ENCODE assay signal across 14 mouse cellular contexts in genomic region chr3:121874576-121874975, GRCm38 (mm10). TPM values are rescaled to one million over a fixed set of nuclear protein-coding genes. Genes with fewer than 3 reads are reported as not detected.
DNase-seq lines count a peak whose midpoint lies in the region; ATAC-seq and TF ChIP-seq lines count a peak whose summit lies in the region.
"Had no signal": no experiment of that assay in that cellular context is flagged by ENCODE, and none has a peak within 500 bp of the region (broad histone marks: within the 10 kb centered on the region; RNA-seq: fewer than 3 reads in every experiment).

No protein-coding gene starts in this region.

- intact Hi-C loops in heart, postnatal 14 days (cut with DNase I): loop anchor here (10.0 kb wide), 1 partner anchor 340 kb away; the partner anchor contains the start of gene Slc44a3

- no peak for TF ChIP-seq POLR2A in limb, embryonic 14.5 days (IDR thresholded peaks at IDR 0.05; ENCODE audit: borderline replicate concordance, extremely low read depth, insufficient read depth, insufficient read length)

- no peaks in the 10 kb centered on the region; the same call in 1 of the 2 replicates for H3K4me1 ChIP-seq in limb, embryonic 14.5 days (ENCODE audit: control insufficient read depth, insufficient read depth, low read length)
- no peaks in the 10 kb centered on the region for H3K4me1 ChIP-seq in limb, embryonic 10.5 days

- H3K4me3 ChIP-seq in limb, embryonic 14.5 days (replicated peaks; ENCODE audit: low read length): no peak overlapping the region
- no peak overlapping the region for H3K4me3 ChIP-seq in limb, embryonic 10.5 days
- H3K4me3 ChIP-seq: embryonic facial prominence, embryonic 13.5 days; midbrain, embryonic 10.5 days had no signal

- H3K27ac ChIP-seq in limb, embryonic 14.5 days (replicated peaks; ENCODE audit: low read depth, low read length): no peak overlapping the region
- no peak overlapping the region for H3K27ac ChIP-seq in limb, embryonic 10.5 days
- H3K27ac ChIP-seq: embryonic facial prominence, embryonic 13.5 days; midbrain, embryonic 10.5 days had no signal

- 94% methylated on average over 1 of the region's 1 CpGs for WGBS in limb, embryonic 14.5 days
- WGBS in limb, embryonic 10.5 days: 85% methylated on average over 1 of the region's 1 CpGs
- WGBS in large intestine, adult 2 months: 37% methylated on average over 1 of the region's 1 CpGs

- no peaks in the 10 kb centered on the region for H3K36me3 ChIP-seq in limb, embryonic 14.5 days (ENCODE audit: control insufficient read depth, insufficient read depth, low read length)
- no peaks in the 10 kb centered on the region for H3K36me3 ChIP-seq in limb, embryonic 10.5 days
- H3K36me3 ChIP-seq: embryonic facial prominence, embryonic 13.5 days; midbrain, embryonic 10.5 days had no signal

- no peaks in the 10 kb centered on the region for H3K27me3 ChIP-seq in limb, embryonic 14.5 days (ENCODE audit: control insufficient read depth, insufficient read depth, low read length)
- H3K27me3 ChIP-seq in limb, embryonic 10.5 days (ENCODE audit: low read depth, poor library complexity, severe bottlenecking): no peaks in the 10 kb centered on the region
- H3K27me3 ChIP-seq: embryonic facial prominence, embryonic 13.5 days had no signal

- H3K9ac ChIP-seq in limb, embryonic 14.5 days (ENCODE audit: low read depth, low read length, severe bottlenecking): no peak overlapping the region
- H3K9ac ChIP-seq: embryonic facial prominence, embryonic 13.5 days had no signal

- H3K9me3 ChIP-seq in limb, embryonic 14.5 days (ENCODE audit: control insufficient read depth, low read length): no peaks in the 10 kb centered on the region
- no peaks in the 10 kb centered on the region for H3K9me3 ChIP-seq in limb, embryonic 10.5 days (replicated peaks)
- H3K9me3 ChIP-seq: embryonic facial prominence, embryonic 13.5 days; midbrain, embryonic 10.5 days had no signal

- ATAC-seq in limb, embryonic 14.5 days (ENCODE audit: low FRiP score, low read depth): no peak
- ATAC-seq: forebrain, embryonic 16.5 days had no signal

- peak; percentile 48 for DNase-seq in limb, embryonic 14.5 days (ENCODE audit: low spot score)
- no peak for DNase-seq in limb, embryonic 10.5 days (ENCODE audit: low spot score)
- peak; percentile 83 for DNase-seq in Muller cell, postnatal 12 days (ENCODE audit: inconsistent ontology term)
- peak; percentile 64 to 70 for DNase-seq in adrenal gland, postnatal 36 days
- DNase-seq in large intestine, adult 2 months (ENCODE audit: low read depth, low spot score): peak; percentile 82
- DNase-seq in heart, postnatal 14 days: no peak
- no peak for DNase-seq in thymus, postnatal 4 days
- no peak for DNase-seq in spleen, postnatal 10 days (ENCODE audit: low spot score in 2 of 2)
- DNase-seq: cerebellum, adult 2 months; gastrocnemius, postnatal 36 days; thymus, postnatal 36 days had no signal

- no peak overlapping the region for H3K4me2 ChIP-seq in limb, embryonic 14.5 days (replicated peaks; ENCODE audit: low read depth, low read length, severe bottlenecking)
- H3K4me2 ChIP-seq: embryonic facial prominence, embryonic 13.5 days had no signal

RNA-seq across cellular contexts. Expression of gene Abcd3, which starts 59.5 kb away (rescaled TPM):
- polyA plus RNA-seq in limb, embryonic 14.5 days (2012; rRNA removed): 20.2 and 24.6 TPM in 2 replicates
- 55.3 and 58.2 TPM in 2 replicates for polyA plus RNA-seq in limb, embryonic 14.5 days (2014; fragmentation: Nextera tagmentation; extraction: Ambion mirVana)
- 32.1 and 42.8 TPM in 2 replicates for polyA plus RNA-seq in limb, embryonic 10.5 days (2016; fragmentation: Nextera tagmentation; extraction: Ambion mirVana)
- 100 to 1,000 TPM in 1 of 2 experiments, 10 to 100 TPM in 1; 82.6 to 109 TPM for total RNA-seq in adrenal gland, postnatal 36 days (2021)
- 18.4 and 22.3 TPM in 2 replicates for polyA plus RNA-seq in large intestine, adult 2 months (2012; rRNA removed)
- 10 to 100 TPM; 85.8 to 89.9 TPM for total RNA-seq in heart, postnatal 14 days (2021)

Comparison
In these comparisons a context has a peak if more than half of its experiments do, and no peak if none do; other contexts are left out.
1. DNase-seq: peak in limb, embryonic 14.5 days (single experiment), Muller cell, postnatal 12 days (single experiment), adrenal gland, postnatal 36 days (2 of 2) and large intestine, adult 2 months (single experiment); none in limb, embryonic 10.5 days (single experiment), heart, postnatal 14 days (0 of 2), thymus, postnatal 4 days (single experiment) and spleen, postnatal 10 days (0 of 2).